Mouse (Mus musculus) gastrocnemius, adult 2 months (tissue): ENCODE data around the gene Ccdc142. TPM values are rescaled to one million over a fixed set of nuclear protein-coding genes. Genes with fewer than 3 reads are reported as not detected.

Experiments
- DNase-seq: peaks from one replicate; pipeline ENCODE4 v3.0.0; 2022
- H3K27ac ChIP-seq: fragments of 200-600 bp; 2 replicates; pipeline ENCODE4 v1.8.1; 2022; ENCODE audit warnings: mild to moderate bottlenecking
- H3K4me3 ChIP-seq: fragments of 200-600 bp; 2 replicates; pipeline ENCODE4 v1.8.1; 2022; ENCODE audit warnings: mild to moderate bottlenecking, moderate library complexity
- CTCF ChIP-seq: fragments of 200-600 bp; IDR thresholded peaks from 2 replicates; pipeline ENCODE4 v1.8.1; 2022; ENCODE audit warnings: antibody characterized with exemption, mild to moderate bottlenecking, moderate library complexity
- intact Hi-C: fragments of 180-260 bp; cut with DNase I; formaldehyde crosslinking; loops from one replicate; pipeline ENCODE4 v1.15.1; 2025
- microRNA-seq: library from miRNA; unstranded; fragments of <30 nt; microRNA quantifications from one replicate; pipeline ENCODE4 v1.2.0, GENCODE M21; 2021
- total RNA-seq, 2 experiments: library from RNA; stranded (reverse); gene quantifications; 2 replicates each; pipeline ENCODE4 v1.2.3; 2021

Gene Ccdc142
- total RNA-seq, 2 experiments from 2014 or later = 0.61 to 0.70 TPM

GRCm38 (mm10) chr6:83140044-83140443 is 38.6 kb downstream of the Ccdc142 start:
- intact Hi-C loops = no loop called here
- H3K4me3 ChIP-seq = peak overlapping the region; percentile 0; the same call in 1 of the 2 replicates
- TF ChIP-seq CTCF = no peak
- peak overlapping the region; percentile 99; the same call in 1 of the 2 replicates for H3K27ac ChIP-seq
- DNase-seq = no peak

- no peak for DNase-seq
- Histone ChIP-seq H3K27ac (peak overlapping the region; percentile 71), H3K4me3 (peak overlapping the region; percentile 68)
- no peak for TF ChIP-seq CTCF
- intact Hi-C loops = no loop called here
Measured at GRCm38 (mm10) chr6:83141636-83142035, 40.2 kb downstream of the Ccdc142 start.

DNA sequence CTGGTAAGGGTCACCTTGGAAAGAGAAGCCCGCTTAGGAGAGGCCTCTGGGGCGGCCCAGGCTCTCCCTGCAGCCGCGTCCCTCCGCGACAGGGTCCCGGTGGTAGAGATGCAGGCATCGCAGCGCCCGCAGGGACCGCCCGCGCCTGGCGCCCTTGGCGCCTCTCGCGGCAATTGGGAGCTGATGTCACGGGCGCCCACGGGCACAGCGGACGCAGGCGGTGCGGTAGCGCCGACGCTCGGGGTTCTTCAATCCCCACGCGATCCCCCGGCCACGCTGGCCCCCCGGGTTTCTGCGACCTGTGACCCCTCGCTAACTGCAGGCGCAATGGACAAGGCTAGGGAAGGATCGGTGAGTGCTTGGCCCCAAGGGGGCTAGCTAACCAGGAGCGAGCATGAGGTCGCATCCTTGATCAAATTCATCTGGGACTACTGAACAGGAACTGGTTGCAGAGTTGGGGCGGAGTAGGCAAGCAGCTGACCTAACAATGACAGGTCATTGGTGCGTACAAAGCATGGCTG is 40.9 kb downstream of the Ccdc142 start:
- TF ChIP-seq CTCF = no peak
- peak overlapping the region; percentile 71 for H3K27ac ChIP-seq
- DNase-seq = peak; percentile 50
- intact Hi-C loops = no loop called here
- H3K4me3 ChIP-seq = peak overlapping the region; percentile 68

DNA sequence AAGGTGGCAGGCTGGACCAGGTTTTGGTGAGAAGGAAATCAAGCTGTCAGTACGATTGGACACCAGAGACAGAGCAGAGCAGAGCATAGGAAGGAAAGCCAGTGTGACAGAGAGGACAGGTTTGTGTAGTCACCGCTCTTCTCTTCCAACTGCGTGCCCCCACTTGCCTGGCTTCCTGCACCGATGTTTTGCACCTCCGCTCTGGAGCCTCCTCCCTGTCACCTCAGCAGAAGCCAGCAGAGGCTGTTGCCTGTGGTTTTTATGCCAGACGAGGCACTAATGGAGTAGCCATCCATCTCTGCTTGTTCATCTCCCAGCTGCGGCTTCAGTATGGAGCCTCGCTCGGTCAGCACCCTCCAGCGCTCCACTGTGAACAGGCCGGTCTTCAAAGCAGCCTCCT is 41.5 kb downstream of the Ccdc142 start:
- no peak overlapping the region for H3K4me3 ChIP-seq
- intact Hi-C loops = no loop called here

GRCm38 (mm10) chr6:83145209-83145608 is 43.8 kb downstream of the Ccdc142 start:
- Histone ChIP-seq H3K27ac (no peak overlapping the region), H3K4me3 (no peak overlapping the region)
- intact Hi-C loops = no loop called here
- no peak for DNase-seq
- TF ChIP-seq CTCF = no peak

More for the DNA sequence above, 41.5 kb downstream of the Ccdc142 start:
- DNase-seq = no peak
- 0 out of 2 replicates have a peak overlapping the region, but pooled peaks have one; percentile 1 for H3K27ac ChIP-seq
- TF ChIP-seq CTCF = no peak

GRCm38 (mm10) chr6:83145805-83146204 is 44.4 kb downstream of the Ccdc142 start:
- intact Hi-C loops = no loop called here
- no peak for DNase-seq
- Histone ChIP-seq H3K27ac (no peak overlapping the region), H3K4me3 (no peak overlapping the region)
- TF ChIP-seq CTCF = no peak

DNA sequence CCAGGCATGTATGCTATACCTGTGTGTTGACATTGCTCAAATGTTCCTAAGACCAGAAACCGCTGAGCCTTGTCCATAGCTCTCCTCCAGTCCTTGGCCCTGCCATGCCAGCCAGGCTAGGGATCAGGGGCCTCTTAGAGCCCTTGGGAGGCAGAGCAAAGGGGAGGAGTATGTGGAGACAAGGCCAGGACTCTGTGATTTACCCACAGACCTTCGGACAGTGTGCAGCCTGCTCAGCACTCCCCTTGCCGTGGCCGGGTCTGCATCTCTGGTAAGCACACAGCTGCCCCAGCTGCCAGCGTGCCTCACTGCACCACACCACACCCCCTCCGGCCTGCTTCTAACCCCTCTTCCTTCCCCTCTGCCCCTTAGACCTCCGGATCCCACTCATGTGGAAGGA is 45.9 kb downstream of the Ccdc142 start:
- intact Hi-C loops = no loop called here

DNA sequence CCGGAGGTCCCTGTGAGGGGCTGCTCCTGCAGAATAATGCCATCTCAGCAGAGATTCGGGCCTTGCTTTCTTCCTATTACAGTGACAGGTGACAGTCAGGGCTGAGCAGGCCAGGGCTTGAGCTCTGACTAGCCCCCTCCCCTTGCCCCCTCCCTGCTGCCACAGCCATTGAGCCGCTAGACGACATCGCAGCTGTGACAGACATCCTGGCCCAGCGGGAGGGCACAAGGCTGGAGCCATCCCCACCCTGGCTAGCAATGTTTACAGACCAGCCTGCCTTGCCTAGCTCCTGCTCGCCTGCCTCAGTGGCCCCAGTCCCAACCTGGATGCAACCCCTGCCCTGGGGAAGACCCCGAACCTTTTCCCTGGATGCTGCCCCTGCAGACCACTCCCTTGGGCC is 50.3 kb downstream of the Ccdc142 start:
- intact Hi-C loops = no loop called here
- no peak for TF ChIP-seq CTCF
- DNase-seq = no peak
- Histone ChIP-seq H3K27ac (no peak overlapping the region), H3K4me3 (no peak overlapping the region)

More for the DNA sequence above, 45.9 kb downstream of the Ccdc142 start:
- Histone ChIP-seq H3K27ac (no peak overlapping the region), H3K4me3 (no peak overlapping the region)
- DNase-seq = peak; percentile 16
- TF ChIP-seq CTCF = no peak

DNA sequence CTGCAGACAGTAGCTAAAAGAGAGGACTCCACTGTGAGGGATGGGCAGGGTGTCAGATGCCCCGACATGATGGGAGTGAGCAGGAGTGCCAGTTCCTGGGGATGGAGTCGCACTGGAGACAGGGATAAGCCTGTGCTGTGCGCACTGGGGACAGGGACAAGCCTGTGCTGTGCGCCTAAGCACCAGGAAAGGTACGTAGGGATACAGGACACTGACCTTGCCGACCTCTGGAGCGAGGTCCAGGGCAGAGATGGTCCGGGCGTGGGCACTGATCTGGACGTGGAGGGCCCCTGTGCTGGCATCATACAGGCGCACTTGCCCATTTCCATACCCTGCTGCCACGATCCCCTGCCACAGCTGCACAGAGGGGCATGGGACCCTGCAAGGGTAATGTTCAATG is 51.6 kb downstream of the Ccdc142 start:
- no peak overlapping the region for H3K27ac ChIP-seq
- no peak overlapping the region for H3K4me3 ChIP-seq
- no peak for DNase-seq
- TF ChIP-seq CTCF = no peak
- intact Hi-C loops = no loop called here

DNA sequence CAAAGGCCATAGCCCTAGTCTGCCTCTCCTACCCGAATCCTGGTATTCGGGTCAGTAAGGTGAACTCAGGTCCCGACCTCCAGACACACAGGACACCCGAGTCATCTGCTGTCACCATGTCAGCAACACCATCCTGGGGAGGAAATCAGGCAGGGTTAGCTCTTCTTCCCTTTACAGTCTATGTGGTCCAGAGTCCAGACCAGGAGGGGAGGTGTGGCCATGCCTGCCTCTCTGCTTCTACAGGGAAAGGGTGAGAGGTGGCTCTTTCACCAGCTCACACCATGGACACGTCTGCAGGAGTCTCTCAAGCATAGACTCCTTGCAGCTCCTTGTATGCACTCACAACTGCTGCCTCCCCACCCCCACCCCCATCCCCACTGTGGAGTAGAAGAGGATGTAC is 52.1 kb downstream of the Ccdc142 start:
- Histone ChIP-seq H3K27ac (no peak overlapping the region), H3K4me3 (no peak overlapping the region)
- DNase-seq = no peak
- no peak for TF ChIP-seq CTCF
- intact Hi-C loops = no loop called here

GRCm38 (mm10) chr6:83155552-83156238 is 54.3 kb downstream of the Ccdc142 start:
- TF ChIP-seq CTCF = no peak
- peak; percentile 58 for DNase-seq
- intact Hi-C loops = loop anchor here (2.0 kb wide), 1 partner anchor 37 kb away; no protein-coding TSS in a partner anchor
- peak overlapping the region; percentile 48; the same call in 1 of the 2 replicates for H3K27ac ChIP-seq
- peak overlapping the region; percentile 78 for H3K4me3 ChIP-seq

GRCm38 (mm10) chr6:83156259-83156684 is 54.9 kb downstream of the Ccdc142 start, which contains the start of the genes Wdr54 and 1700003E16Rik:
TSS of gene Wdr54 (minus strand) at chr6:83156397.
TSS of gene 1700003E16Rik (plus strand) at chr6:83156404.
- Histone ChIP-seq H3K27ac (peak within 1 kb of the TSS; percentile 48; the same call in 1 of the 2 replicates), H3K4me3 (peak within 1 kb of the TSS; percentile 78)
- TF ChIP-seq CTCF = no peak
- intact Hi-C loops = loop anchor here (2.0 kb wide), 1 partner anchor 37 kb away; no protein-coding TSS in a partner anchor
- peak; percentile 66 for DNase-seq

Small RNA genes lying within 50 kb of the gene (microRNA-seq; reads per million reads assigned to microRNA genes)
- gene Mir3470a = not detected

Other genes starting within 250 kb of the Ccdc142 start
- gene Sema4f, start 161.8 kb upstream of the Ccdc142 start, total RNA-seq = under 1 TPM in 1 of 2 experiments, not detected in 1; 0.05 TPM
- gene M1ap, start 154.7 kb upstream of the Ccdc142 start, total RNA-seq = under 1 TPM in 1 of 2 experiments, not detected in 1; 0.45 TPM
- gene Dok1, start 68.1 kb upstream of the Ccdc142 start, total RNA-seq = 1 to 10 TPM; 1.3 to 4.1 TPM
- 1 to 10 TPM; 2.1 to 3.5 TPM for gene Loxl3, start 67.4 kb upstream of the Ccdc142 start, total RNA-seq
- 100 to 1,000 TPM in 1 of 2 experiments, 10 to 100 TPM in 1; 94.5 to 101 TPM for gene Aup1, start 47.1 kb upstream of the Ccdc142 start, total RNA-seq
- gene Htra2, start 46.3 kb upstream of the Ccdc142 start, total RNA-seq = 10 to 100 TPM; 14.1 to 21.5 TPM
- 1 to 10 TPM in 1 of 2 experiments, under 1 TPM in 1; 0.20 to 1.1 TPM for gene Dqx1, start 43.8 kb upstream of the Ccdc142 start, total RNA-seq
- not detected for gene Tlx2, start 31.3 kb upstream of the Ccdc142 start, total RNA-seq
- gene Pcgf1, start 23.7 kb upstream of the Ccdc142 start, total RNA-seq = 1 to 10 TPM; 8.2 to 8.7 TPM
- under 1 TPM in 1 of 2 experiments, not detected in 1; 0.31 TPM for gene Lbx2, start 15.2 kb upstream of the Ccdc142 start, total RNA-seq
- 1 to 10 TPM; 1.0 to 1.2 TPM for gene Gm42688, start within 50 bp of the Ccdc142 start, total RNA-seq
- 100 to 1,000 TPM in 1 of 2 experiments, 10 to 100 TPM in 1; 94.7 to 121 TPM for gene Mrpl53, start 7.4 kb downstream of the Ccdc142 start, total RNA-seq
- 1 to 10 TPM; 4.7 to 6.6 TPM for gene Mogs, start 13.9 kb downstream of the Ccdc142 start, total RNA-seq
- 10 to 100 TPM; 43.3 to 45.6 TPM for gene Wbp1, start 20.0 kb downstream of the Ccdc142 start, total RNA-seq
- gene Ino80b, start 23.8 kb downstream of the Ccdc142 start, total RNA-seq = 10 to 100 TPM; 13.7 to 16.3 TPM
- 10 to 100 TPM; 12.2 to 15.3 TPM for gene Rtkn, start 33.9 kb downstream of the Ccdc142 start, total RNA-seq
- gene Wdr54, start 54.8 kb downstream of the Ccdc142 start, total RNA-seq = 1 to 10 TPM in 1 of 2 experiments, under 1 TPM in 1; 0.84 to 1.1 TPM
- under 1 TPM in 1 of 2 experiments, not detected in 1; 0.11 TPM for gene 1700003E16Rik, start 54.8 kb downstream of the Ccdc142 start, total RNA-seq
- 100 to 1,000 TPM; 129 to 139 TPM for gene Dctn1, start 64.3 kb downstream of the Ccdc142 start, total RNA-seq
- gene Slc4a5, start 118.2 kb downstream of the Ccdc142 start, total RNA-seq = not detected
- 1 to 10 TPM; 3.0 to 4.2 TPM for gene Mthfd2, start 224.3 kb downstream of the Ccdc142 start, total RNA-seq
- 10 to 100 TPM in 1 of 2 experiments, 1 to 10 TPM in 1; 7.4 to 12.6 TPM for gene Mob1a, start 224.4 kb downstream of the Ccdc142 start, total RNA-seq
- gene Bola3, start 247.5 kb downstream of the Ccdc142 start, total RNA-seq = 100 to 1,000 TPM; 245 to 263 TPM